Mouse (Mus musculus) lung, postnatal 0 days (tissue): ENCODE measurements around the gene Dhrs11.

Source experiments
- CTCF ChIP-seq: IDR thresholded peaks from 2 replicates; pipeline ENCODE4 v1.5.1; 2016; ENCODE audit warnings: antibody characterized with exemption, mild to moderate bottlenecking
- EP300 ChIP-seq: IDR thresholded peaks from 2 replicates; pipeline ENCODE4 v1.6.1; 2016; ENCODE audit warnings: antibody characterized with exemption, mild to moderate bottlenecking, control low read depth

DNA sequence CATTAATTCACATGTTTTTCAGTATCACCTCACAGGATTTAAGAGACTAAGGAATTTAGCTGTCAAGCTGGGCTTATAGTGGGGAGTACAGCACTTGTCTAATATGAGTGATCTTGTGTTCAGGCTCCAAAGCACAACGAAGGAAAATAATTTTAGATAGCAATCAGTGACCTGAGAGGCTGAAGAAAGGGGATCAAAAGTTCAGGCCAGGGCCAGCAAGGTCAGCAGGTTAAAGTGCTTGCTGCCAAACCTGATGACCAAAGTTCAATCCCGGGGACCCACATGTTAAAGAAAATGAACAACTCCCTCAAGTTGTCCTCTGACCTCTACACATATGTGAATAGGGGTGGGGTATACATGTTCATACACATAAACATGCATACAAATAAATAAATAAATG lies 36.5 kb upstream of the Dhrs11 start:
- TF ChIP-seq EP300 (no peak), CTCF (no peak)
